Mouse (Mus musculus) embryo, embryonic 9.5 days (tissue): ENCODE measurements around the gene Ptprcap.

Experiments
- DNase-seq: peaks from one replicate; pipeline ENCODE4 v3.0.0-alpha.2; 2017; ENCODE audit errors: extremely low spot score

Ptprcap gene

DNA sequence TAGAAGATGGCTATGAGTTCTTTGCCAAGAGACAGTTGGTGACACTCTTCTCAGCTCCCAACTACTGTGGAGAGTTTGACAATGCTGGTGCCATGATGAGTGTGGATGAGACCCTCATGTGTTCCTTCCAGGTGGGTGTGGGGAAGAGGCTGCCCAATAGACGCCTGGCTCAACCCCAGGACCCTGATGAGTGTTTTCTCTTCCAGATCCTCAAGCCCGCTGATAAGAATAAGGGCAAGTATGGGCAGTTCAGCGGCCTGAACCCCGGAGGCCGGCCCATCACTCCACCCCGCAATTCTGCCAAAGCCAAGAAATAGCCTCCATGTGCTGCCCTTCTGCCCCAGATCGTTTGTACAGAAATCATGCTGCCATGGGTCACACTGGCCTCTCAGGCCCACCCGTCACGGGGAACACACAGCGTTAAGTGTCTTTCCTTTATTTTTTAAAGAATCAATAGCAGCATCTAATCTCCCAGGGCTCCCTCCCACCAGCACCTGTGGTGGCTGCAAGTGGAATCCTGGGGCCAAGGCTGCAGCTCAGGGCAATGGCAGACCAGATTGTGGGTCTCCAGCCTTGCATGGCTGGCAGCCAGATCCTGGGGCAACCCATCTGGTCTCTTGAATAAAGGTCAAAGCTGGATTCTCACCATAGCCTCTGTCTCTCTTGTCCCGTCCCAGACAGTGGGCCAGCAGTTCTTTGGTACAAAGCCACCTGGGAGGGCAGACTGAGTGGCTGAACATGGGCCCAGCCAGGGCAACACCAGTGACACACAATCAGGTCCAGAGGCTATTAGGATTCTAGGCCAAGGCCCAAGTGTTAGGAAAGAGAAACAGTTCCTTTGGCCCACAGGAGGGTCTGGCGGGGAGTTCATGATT, 41.6 kb downstream of the Ptprcap start:
- DNase-seq: no peak

DNA sequence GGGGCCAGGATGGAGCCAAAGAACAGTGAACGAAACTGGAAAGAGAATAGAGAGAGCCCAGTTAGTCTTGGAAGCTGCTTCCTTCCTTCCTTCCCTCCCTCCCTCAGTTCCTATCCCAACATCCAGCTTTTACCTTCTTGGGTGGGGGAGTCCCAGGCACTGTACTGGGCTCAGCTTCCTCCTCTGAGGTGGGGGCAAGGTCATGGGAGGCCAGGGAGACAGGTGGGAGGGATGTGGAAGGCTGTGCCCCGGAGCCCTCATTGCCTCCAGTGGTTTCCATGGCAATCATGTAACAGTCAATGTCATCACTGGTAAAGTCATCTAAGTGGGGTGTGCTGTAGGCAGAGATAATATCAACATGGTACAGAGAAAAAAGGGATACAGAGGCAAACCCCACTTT, 42.6 kb downstream of the Ptprcap start:
- DNase-seq: no peak

DNA sequence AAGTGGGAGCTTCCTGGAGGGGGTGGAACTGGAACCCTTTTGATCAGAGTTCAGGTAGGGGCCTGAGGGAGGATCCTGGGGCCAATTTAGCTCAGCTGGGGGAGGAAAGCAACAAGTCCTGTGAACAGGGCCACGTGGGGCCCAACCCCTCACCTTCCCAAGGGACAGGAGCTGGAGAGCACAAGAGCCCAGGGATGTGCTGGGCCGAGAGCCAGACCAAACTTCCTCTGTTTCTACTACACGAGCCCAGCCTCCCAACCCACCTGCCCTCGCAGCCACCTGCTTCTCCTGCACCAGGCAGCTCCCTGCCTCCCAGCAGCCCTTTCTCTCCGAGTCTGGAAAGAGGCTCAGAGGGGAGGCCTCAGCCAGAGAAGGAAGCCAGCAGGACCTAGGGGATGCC, 43.1 kb downstream of the Ptprcap start:
- DNase-seq: no peak

DNA sequence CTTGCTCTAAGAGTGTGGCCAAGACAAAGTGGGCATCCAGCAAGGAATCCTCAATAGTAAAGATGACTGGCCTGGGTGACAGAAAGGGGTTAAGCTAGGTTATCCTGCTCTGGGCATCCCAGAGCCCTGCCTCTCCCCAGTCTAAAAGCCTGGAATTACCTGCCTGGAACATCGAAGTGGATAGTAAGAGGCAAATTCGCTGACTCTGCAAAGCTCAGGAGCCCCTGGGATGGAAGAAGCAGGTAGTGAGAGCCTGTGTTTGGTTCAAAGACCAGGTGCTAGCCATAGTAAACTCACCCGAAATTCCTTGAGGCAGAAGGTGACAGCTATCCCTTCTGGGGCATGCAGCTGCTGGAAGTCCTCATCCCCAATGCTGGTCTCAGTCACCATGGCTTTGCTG, 43.8 kb downstream of the Ptprcap start:
- DNase-seq: no peak

DNA sequence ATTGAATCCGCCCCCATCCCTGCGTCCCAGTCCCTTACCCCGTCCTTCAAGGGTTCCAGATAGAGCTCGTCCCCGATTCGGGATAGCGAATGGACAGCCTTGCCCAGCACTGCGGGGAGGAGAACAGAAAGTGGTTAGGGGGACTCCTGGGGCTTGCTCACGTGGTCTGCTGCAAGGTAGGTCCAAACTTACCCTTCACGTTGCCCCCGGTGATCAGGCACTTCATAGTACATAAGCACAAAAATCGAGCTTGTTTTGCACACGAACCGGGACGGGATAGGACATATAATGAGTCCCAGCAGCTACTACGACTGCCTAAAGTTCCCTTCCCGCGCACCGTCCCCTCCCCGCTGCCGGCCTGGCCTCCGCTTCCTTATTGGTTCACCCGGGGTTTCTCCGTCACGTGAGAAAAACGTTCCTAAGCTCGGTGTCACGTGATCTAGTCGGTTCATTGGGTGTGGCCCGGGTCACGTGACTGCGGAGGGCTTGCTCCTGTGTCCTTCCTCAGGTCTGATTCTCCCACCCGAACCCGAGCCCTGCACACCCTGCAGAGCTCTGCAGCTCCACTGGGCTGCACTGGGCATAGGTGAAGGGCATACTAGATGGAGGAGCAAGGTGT, 48.0 kb downstream of the Ptprcap start, which contains the start of gene Rad9a:
Gene Rad9a (minus strand): TSS at position 372 of the 619 bp plus-strand sequence.
- peak; percentile 93 for DNase-seq

DNA sequence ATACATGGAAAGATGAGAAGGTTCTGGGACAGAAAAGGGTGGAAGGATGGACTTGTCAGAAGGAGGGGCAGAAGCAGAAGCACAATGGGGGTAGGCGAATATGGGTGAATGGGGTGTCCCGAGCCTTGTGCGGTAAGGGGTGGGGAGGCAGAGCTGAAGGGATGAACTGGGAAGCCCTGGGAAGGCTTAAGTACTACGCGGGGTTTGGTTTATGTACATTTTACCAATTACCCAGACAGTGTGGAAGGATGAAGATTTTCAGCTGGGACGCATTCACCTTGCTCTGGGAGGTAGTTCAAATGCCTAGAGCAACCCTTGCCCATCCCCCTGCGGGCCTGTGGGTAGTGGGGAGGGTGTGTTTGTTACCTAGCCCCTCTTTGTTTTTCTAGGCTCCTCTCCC, 48.7 kb downstream of the Ptprcap start:
- DNase-seq: no peak

DNA sequence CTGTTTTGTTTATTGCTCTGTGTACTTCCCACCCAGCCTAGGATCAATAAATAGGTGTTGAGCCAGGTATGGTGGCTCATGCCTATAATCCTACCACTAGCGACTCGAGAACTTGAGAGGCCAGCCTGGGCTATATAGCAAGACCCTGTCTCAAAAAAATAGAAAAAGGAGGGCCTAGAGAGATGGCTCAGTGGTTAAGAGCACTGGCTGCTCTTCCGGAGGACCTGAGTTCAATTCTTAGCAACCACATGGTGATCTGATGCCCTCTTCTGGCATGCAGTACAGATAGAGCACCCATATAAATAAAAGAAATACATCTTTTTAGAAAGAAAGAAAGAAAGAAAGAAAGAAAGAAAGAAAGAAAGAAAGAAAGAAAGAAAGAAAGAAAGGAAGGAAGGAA, 49.7 kb downstream of the Ptprcap start:
- DNase-seq: no peak

DNA sequence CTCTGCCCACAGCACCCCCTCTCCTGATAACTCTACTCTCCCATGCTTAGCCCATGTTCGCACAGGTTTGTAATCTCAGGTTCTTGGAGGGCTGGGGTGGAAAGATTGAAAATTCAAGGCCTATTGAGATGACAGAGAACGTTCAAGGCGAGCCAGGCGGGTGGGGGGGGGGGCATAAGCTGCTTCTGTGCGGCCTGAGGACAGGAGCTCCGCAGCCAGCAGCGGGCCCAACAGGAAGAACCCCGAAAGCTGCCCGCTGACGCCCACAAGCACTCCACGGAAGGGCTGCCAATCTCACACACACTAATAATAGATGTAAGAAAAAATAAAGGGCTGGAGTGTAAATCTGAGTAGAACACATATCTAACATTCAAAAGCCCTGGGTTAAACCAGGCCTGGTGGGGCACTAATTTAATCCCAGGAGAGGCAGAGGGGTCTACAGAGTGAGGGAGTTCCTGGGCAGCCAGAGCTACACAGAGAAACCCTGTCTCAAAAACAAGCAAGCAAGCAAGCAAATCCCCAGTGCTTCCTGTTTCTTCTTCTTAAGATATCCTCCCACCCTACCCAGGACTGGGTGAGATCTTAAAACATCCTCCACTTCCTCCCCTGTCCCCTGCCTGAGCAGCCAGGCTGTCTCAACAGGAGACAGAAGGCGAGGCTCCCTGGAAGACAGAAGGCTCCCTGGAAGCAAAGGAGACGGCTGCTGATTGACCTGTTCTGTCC, 50.4 kb downstream of the Ptprcap start:
- DNase-seq: no peak

DNA sequence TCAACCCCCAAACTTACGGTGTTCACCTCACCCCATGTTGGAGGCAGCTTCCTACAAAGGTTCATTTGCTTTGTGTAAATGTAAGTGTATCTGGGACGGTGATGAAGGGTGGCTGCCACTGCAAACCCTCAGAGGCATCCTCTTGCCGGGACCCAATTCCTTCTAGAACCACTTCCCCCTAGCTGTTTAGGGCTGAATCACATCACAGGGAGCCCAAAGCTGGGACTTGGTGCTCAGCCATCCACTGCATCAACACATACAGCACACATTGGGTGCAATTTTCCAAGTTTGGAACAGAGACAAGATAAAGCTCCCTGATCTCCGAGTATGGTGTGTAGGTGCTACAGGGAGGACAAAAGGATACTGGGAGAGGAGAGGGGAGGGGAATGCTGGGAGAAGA, 51.5 kb downstream of the Ptprcap start:
- no peak for DNase-seq
